Mouse (Mus musculus) stomach, embryonic 15.5 days (tissue): ENCODE data around the gene 4931414P19Rik. TPM values are rescaled to one million over a fixed set of nuclear protein-coding genes. Genes with fewer than 3 reads are reported as not detected.
A peak's percentile ranks its signal among the peaks of the same experiment; 100 is the strongest.

ENCODE experiments used
- ATAC-seq: fragments of 200-750 bp; cut with Nextera tagmentation; 2 replicates; pipeline ENCODE4 v1.8.0; 2017; ENCODE audit warnings: low read depth, moderate number of reproducible peaks, moderate TSS enrichment; ENCODE audit not compliant: insufficient read depth, low FRiP score
- H3K27ac ChIP-seq: fragments of 300-500 bp; sonication (generic); 2 replicates; pipeline ENCODE4 v1.5.1; 2015; ENCODE audit warnings: mild to moderate bottlenecking, inconsistent platforms
- H3K27me3 ChIP-seq: fragments of 300-500 bp; sonication (generic); replicated peaks from 2 replicates; pipeline ENCODE4 v1.6.1; 2015; ENCODE audit warnings: inconsistent platforms
- H3K36me3 ChIP-seq: fragments of 300-500 bp; sonication (generic); 2 replicates; pipeline ENCODE4 v1.6.1; 2015; ENCODE audit warnings: inconsistent platforms
- H3K4me1 ChIP-seq: fragments of 300-500 bp; sonication (generic); 2 replicates; pipeline ENCODE4 v1.6.1; 2015; ENCODE audit warnings: inconsistent platforms
- H3K4me2 ChIP-seq: fragments of 300-500 bp; sonication (generic); 2 replicates; pipeline ENCODE4 v1.6.1; 2015; ENCODE audit warnings: mild to moderate bottlenecking, inconsistent platforms
- H3K4me3 ChIP-seq: fragments of 300-500 bp; sonication (generic); replicated peaks from 2 replicates; pipeline ENCODE4 v1.5.1; 2015; ENCODE audit warnings: inconsistent platforms
- H3K9ac ChIP-seq: fragments of 300-500 bp; sonication (generic); 2 replicates; pipeline ENCODE4 v1.6.1; 2015; ENCODE audit warnings: inconsistent platforms
- H3K9me3 ChIP-seq: fragments of 300-500 bp; sonication (generic); 2 replicates; pipeline ENCODE4 v1.6.1; 2016; ENCODE audit warnings: inconsistent platforms
- WGBS: fragments of 180-500 bp; shearing (Covaris S2); methylation state at CpG from one replicate; pipeline ENCODE4 v1.1.7; 2015; 5-methylcytosine and 5-hydroxymethylcytosine counted together
- polyA plus RNA-seq: library from polyadenylated mRNA; unstranded; fragments of >200 nt; fragmentation: Nextera tagmentation; extraction: Ambion mirVana; gene quantifications from 2 replicates; pipeline ENCODE4 v1.2.1, GENCODE M21; 2015

Gene 4931414P19Rik
- polyA plus RNA-seq, 1 experiment from 2014 or later, result 8.3 TPM

- Histone ChIP-seq H3K9ac (peak within 1 kb of the TSS; percentile 84), H3K36me3 (peaks cover 42% of the 10 kb centered on the region), H3K27ac (peak within 1 kb of the TSS; percentile 85), H3K4me1 (peaks cover 2% of the 10 kb centered on the region; the same call in 1 of the 2 replicates), H3K9me3 (no peaks in the 10 kb centered on the region), H3K4me3 (peak within 1 kb of the TSS; percentile 76), H3K27me3 (no peaks in the 10 kb centered on the region), H3K4me2 (peak within 1 kb of the TSS; percentile 100)
- WGBS, result under 1% methylated on average over 44 of the region's 52 CpGs
- ATAC-seq, result peak; percentile 91
These were observed 35.6 kb upstream of the 4931414P19Rik start, which contains the start of gene Cdh24 for GRCm38 (mm10) chr14:54641305-54641969. TSS of gene Cdh24 (minus strand) at chr14:54641364.

GRCm38 (mm10) chr14:54640946-54641304 is 35.1 kb upstream of the 4931414P19Rik start, which contains the start of gene Gm17606:
TSS of gene Gm17606 (plus strand) at chr14:54640952.
- ATAC-seq, result peak; percentile 25
- peak within 1 kb of the TSS; percentile 100 for H3K4me2 ChIP-seq
- H3K4me1 ChIP-seq, result peaks cover 2% of the 10 kb centered on the region; the same call in 1 of the 2 replicates
- peak within 1 kb of the TSS; percentile 85 for H3K27ac ChIP-seq
- H3K9me3 ChIP-seq, result no peaks in the 10 kb centered on the region
- H3K9ac ChIP-seq, result peak within 1 kb of the TSS; percentile 84
- WGBS, result under 1% methylated on average over 23 of the region's 28 CpGs
- no peaks in the 10 kb centered on the region for H3K27me3 ChIP-seq
- peak within 1 kb of the TSS; percentile 76 for H3K4me3 ChIP-seq
- peaks cover 38% of the 10 kb centered on the region for H3K36me3 ChIP-seq

- no peaks in the 10 kb centered on the region for H3K27me3 ChIP-seq
- peaks cover 2% of the 10 kb centered on the region; the same call in 1 of the 2 replicates for H3K4me1 ChIP-seq
- H3K36me3 ChIP-seq, result peaks cover 34% of the 10 kb centered on the region
- H3K4me3 ChIP-seq, result peak overlapping the region; percentile 76
- no peak for ATAC-seq
- H3K4me2 ChIP-seq, result peak overlapping the region; percentile 100
- H3K9ac ChIP-seq, result no peak overlapping the region
- H3K9me3 ChIP-seq, result no peaks in the 10 kb centered on the region
- 20% methylated on average over 4 of the region's 4 CpGs for WGBS
- H3K27ac ChIP-seq, result no peak overlapping the region
These were observed 34.3 kb upstream of the 4931414P19Rik start for GRCm38 (mm10) chr14:54640121-54640520.

- no peaks in the 10 kb centered on the region for H3K9me3 ChIP-seq
- no peaks in the 10 kb centered on the region for H3K27me3 ChIP-seq
- no peak overlapping the region for H3K27ac ChIP-seq
- H3K9ac ChIP-seq, result no peak overlapping the region
- H3K36me3 ChIP-seq, result peaks cover 18% of the 10 kb centered on the region
- H3K4me3 ChIP-seq, result no peak overlapping the region
- WGBS, result 65% methylated on average over 5 of the region's 5 CpGs
- H3K4me1 ChIP-seq, result peaks cover 2% of the 10 kb centered on the region; the same call in 1 of the 2 replicates
- H3K4me2 ChIP-seq, result no peak overlapping the region
- no peak for ATAC-seq
These were observed 32.4 kb upstream of the 4931414P19Rik start for GRCm38 (mm10) chr14:54638210-54638609.

GRCm38 (mm10) chr14:54636954-54637353 is 31.2 kb upstream of the 4931414P19Rik start:
- Histone ChIP-seq H3K27me3 (no peaks in the 10 kb centered on the region), H3K9ac (no peak overlapping the region), H3K36me3 (peaks cover 17% of the 10 kb centered on the region), H3K4me2 (no peak overlapping the region), H3K4me3 (no peak overlapping the region), H3K4me1 (peaks cover 2% of the 10 kb centered on the region; the same call in 1 of the 2 replicates), H3K27ac (no peak overlapping the region), H3K9me3 (no peaks in the 10 kb centered on the region)
- 52% methylated on average over 8 of the region's 8 CpGs for WGBS
- no peak for ATAC-seq

GRCm38 (mm10) chr14:54634182-54634581 is 28.4 kb upstream of the 4931414P19Rik start:
- Histone ChIP-seq H3K36me3 (peaks cover 24% of the 10 kb centered on the region), H3K9me3 (no peaks in the 10 kb centered on the region), H3K4me1 (no peaks in the 10 kb centered on the region), H3K4me2 (no peak overlapping the region), H3K9ac (no peak overlapping the region), H3K4me3 (no peak overlapping the region), H3K27ac (no peak overlapping the region), H3K27me3 (no peaks in the 10 kb centered on the region)
- 79% methylated on average over 4 of the region's 4 CpGs for WGBS
- no peak for ATAC-seq

- 91% methylated on average over 37 of the region's 37 CpGs for WGBS
- ATAC-seq, result no peak
- Histone ChIP-seq H3K4me2 (no peak overlapping the region), H3K36me3 (peaks cover 24% of the 10 kb centered on the region), H3K27ac (no peak overlapping the region), H3K4me1 (no peaks in the 10 kb centered on the region), H3K27me3 (no peaks in the 10 kb centered on the region), H3K4me3 (no peak overlapping the region), H3K9ac (no peak overlapping the region), H3K9me3 (no peaks in the 10 kb centered on the region)
These were observed 26.5 kb upstream of the 4931414P19Rik start for GRCm38 (mm10) chr14:54632252-54632651.

GRCm38 (mm10) chr14:54631240-54631599 is 25.4 kb upstream of the 4931414P19Rik start:
- ATAC-seq, result peak; percentile 44; the same call in 1 of the 2 replicates
- Histone ChIP-seq H3K9me3 (no peaks in the 10 kb centered on the region), H3K36me3 (peaks cover 24% of the 10 kb centered on the region), H3K4me2 (no peak overlapping the region), H3K9ac (no peak overlapping the region), H3K27me3 (no peaks in the 10 kb centered on the region), H3K4me1 (no peaks in the 10 kb centered on the region), H3K4me3 (no peak overlapping the region), H3K27ac (no peak overlapping the region)
- 57% methylated on average over 4 of the region's 4 CpGs for WGBS

- Histone ChIP-seq H3K27ac (no peak overlapping the region), H3K27me3 (no peaks in the 10 kb centered on the region), H3K4me3 (no peak overlapping the region), H3K4me1 (no peaks in the 10 kb centered on the region), H3K9me3 (no peaks in the 10 kb centered on the region), H3K9ac (no peak overlapping the region), H3K36me3 (peaks cover 21% of the 10 kb centered on the region), H3K4me2 (no peak overlapping the region)
- 78% methylated on average over 11 of the region's 11 CpGs for WGBS
- no peak for ATAC-seq
These were observed 24.9 kb upstream of the 4931414P19Rik start for GRCm38 (mm10) chr14:54630583-54631239.

- Histone ChIP-seq H3K36me3 (peaks cover 19% of the 10 kb centered on the region), H3K27ac (no peak overlapping the region), H3K27me3 (no peaks in the 10 kb centered on the region), H3K9ac (no peak overlapping the region), H3K9me3 (no peaks in the 10 kb centered on the region), H3K4me1 (no peaks in the 10 kb centered on the region), H3K4me3 (no peak overlapping the region), H3K4me2 (no peak overlapping the region)
- 82% methylated on average over 2 of the region's 2 CpGs for WGBS
- ATAC-seq, result no peak
These were observed 24.0 kb upstream of the 4931414P19Rik start for GRCm38 (mm10) chr14:54629797-54630196.

GRCm38 (mm10) chr14:54628103-54628502 is 22.3 kb upstream of the 4931414P19Rik start:
- Histone ChIP-seq H3K4me1 (no peaks in the 10 kb centered on the region), H3K27me3 (no peaks in the 10 kb centered on the region), H3K9me3 (no peaks in the 10 kb centered on the region), H3K9ac (no peak overlapping the region), H3K4me2 (no peak overlapping the region), H3K36me3 (peaks cover 16% of the 10 kb centered on the region), H3K4me3 (no peak overlapping the region), H3K27ac (no peak overlapping the region)
- ATAC-seq, result no peak
- 78% methylated on average over 5 of the region's 5 CpGs for WGBS

GRCm38 (mm10) chr14:54624976-54625375 is 19.2 kb upstream of the 4931414P19Rik start:
- no peaks in the 10 kb centered on the region for H3K4me1 ChIP-seq
- no peak for ATAC-seq
- H3K4me3 ChIP-seq, result no peak overlapping the region
- H3K36me3 ChIP-seq, result no peaks in the 10 kb centered on the region
- H3K27me3 ChIP-seq, result no peaks in the 10 kb centered on the region
- H3K9ac ChIP-seq, result no peak overlapping the region
- WGBS, result 61% methylated on average over 10 of the region's 10 CpGs
- no peak overlapping the region for H3K27ac ChIP-seq
- H3K9me3 ChIP-seq, result no peaks in the 10 kb centered on the region
- no peak overlapping the region for H3K4me2 ChIP-seq
